Mouse (Mus musculus): ENCODE data around the gene Chaf1b. TPM values are rescaled to one million over a fixed set of nuclear protein-coding genes. Genes with fewer than 3 reads are reported as not detected.

Gene Chaf1b
- polyA plus RNA-seq (2015; fragmentation: Nextera tagmentation; extraction: Ambion mirVana), result 70.3 and 72.1 TPM in 2 replicates

GRCm38 (mm10) chr16:93883423-93884085 lies at the start of gene Chaf1b:
TSS of gene Chaf1b (plus strand) at chr16:93883901.
- H3K27ac ChIP-seq (ENCODE audit: low read length), result 0 out of 2 replicates have a peak within 1 kb of the TSS, but pooled peaks have one; percentile 32
- 0 out of 2 replicates have a peak, but pooled peaks cover under 1% of the 10 kb centered on the region for H3K36me3 ChIP-seq (ENCODE audit: insufficient read depth, low read length)
- ATAC-seq (ENCODE audit: low FRiP score, low TSS enrichment), result peak; percentile 94
- under 1% methylated on average over 52 of the region's 54 CpGs for WGBS
- peak within 1 kb of the TSS; percentile 93 for H3K4me2 ChIP-seq (replicated peaks; ENCODE audit: low read depth, low read length)
- peak within 1 kb of the TSS; percentile 83 for H3K4me3 ChIP-seq (ENCODE audit: low read length)
- H3K27me3 ChIP-seq (ENCODE audit: insufficient read depth, low read length), result no peaks in the 10 kb centered on the region
- peak within 1 kb of the TSS; percentile 75 for H3K9ac ChIP-seq (replicated peaks; ENCODE audit: low read length)
- no peaks in the 10 kb centered on the region for H3K9me3 ChIP-seq (ENCODE audit: low read length)
- H3K4me1 ChIP-seq (ENCODE audit: insufficient read depth, low read length), result peaks cover 16% of the 10 kb centered on the region; the same call in 1 of the 2 replicates

DNA sequence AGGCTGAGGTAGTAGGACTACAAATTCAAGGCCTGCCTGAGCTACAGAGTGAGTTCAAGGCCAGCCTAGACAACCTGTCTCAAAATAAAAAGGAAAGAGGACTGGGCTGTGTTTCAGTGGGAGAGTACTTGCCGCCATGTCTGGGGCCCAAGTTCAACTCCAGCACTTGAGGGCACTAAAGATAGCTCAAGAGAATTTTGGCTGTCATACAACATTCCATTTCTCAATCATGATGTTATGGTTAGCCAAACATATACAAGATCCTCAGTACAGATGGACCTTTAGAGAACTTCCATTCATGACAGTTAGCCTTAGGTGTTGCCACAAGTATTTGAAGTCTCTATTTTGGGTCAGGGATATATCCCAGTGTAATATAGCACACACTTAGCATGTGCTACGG lies 49.6 kb upstream of the Chaf1b start:
- Histone ChIP-seq H3K4me1 (ENCODE audit: insufficient read depth, low read length) (peaks cover 21% of the 10 kb centered on the region), H3K4me2 (replicated peaks; ENCODE audit: low read depth, low read length) (no peak overlapping the region), H3K27me3 (ENCODE audit: insufficient read depth, low read length) (no peaks in the 10 kb centered on the region), H3K9ac (replicated peaks; ENCODE audit: low read length) (no peak overlapping the region), H3K9me3 (ENCODE audit: low read length) (no peaks in the 10 kb centered on the region), H3K27ac (ENCODE audit: low read length) (no peak overlapping the region), H3K4me3 (ENCODE audit: low read length) (no peak overlapping the region), H3K36me3 (ENCODE audit: insufficient read depth, low read length) (no peaks in the 10 kb centered on the region)
- WGBS, result 90% methylated on average over 2 of the region's 2 CpGs
- no peak for ATAC-seq (ENCODE audit: low FRiP score, low TSS enrichment)

- H3K4me3 ChIP-seq (ENCODE audit: low read length), result no peak overlapping the region
- H3K36me3 ChIP-seq (ENCODE audit: insufficient read depth, low read length), result no peaks in the 10 kb centered on the region
- H3K9ac ChIP-seq (replicated peaks; ENCODE audit: low read length), result no peak overlapping the region
- H3K27me3 ChIP-seq (ENCODE audit: insufficient read depth, low read length), result no peaks in the 10 kb centered on the region
- WGBS, result 91% methylated on average over 1 of the region's 1 CpGs
- no peaks in the 10 kb centered on the region for H3K9me3 ChIP-seq (ENCODE audit: low read length)
- no peak for ATAC-seq (ENCODE audit: low FRiP score, low TSS enrichment)
- no peak overlapping the region for H3K4me2 ChIP-seq (replicated peaks; ENCODE audit: low read depth, low read length)
- no peaks in the 10 kb centered on the region for H3K4me1 ChIP-seq (ENCODE audit: insufficient read depth, low read length)
- H3K27ac ChIP-seq (ENCODE audit: low read length), result no peak overlapping the region
These were observed 44.7 kb upstream of the Chaf1b start for GRCm38 (mm10) chr16:93839049-93839448.

- 94% methylated on average over 3 of the region's 3 CpGs for WGBS
These were observed 33.2 kb upstream of the Chaf1b start for GRCm38 (mm10) chr16:93850527-93850926.

GRCm38 (mm10) chr16:93859967-93860366 lies 23.7 kb upstream of the Chaf1b start:
- no peak overlapping the region for H3K4me3 ChIP-seq (ENCODE audit: low read length)
- H3K4me2 ChIP-seq (replicated peaks; ENCODE audit: low read depth, low read length), result no peak overlapping the region
- WGBS, result 93% methylated on average over 4 of the region's 4 CpGs
- H3K4me1 ChIP-seq (ENCODE audit: insufficient read depth, low read length), result no peaks in the 10 kb centered on the region
- peaks cover 61% of the 10 kb centered on the region for H3K36me3 ChIP-seq (ENCODE audit: insufficient read depth, low read length)
- H3K27me3 ChIP-seq (ENCODE audit: insufficient read depth, low read length), result no peaks in the 10 kb centered on the region
- H3K9me3 ChIP-seq (ENCODE audit: low read length), result no peaks in the 10 kb centered on the region
- H3K9ac ChIP-seq (replicated peaks; ENCODE audit: low read length), result no peak overlapping the region
- ATAC-seq (ENCODE audit: low FRiP score, low TSS enrichment), result no peak
- H3K27ac ChIP-seq (ENCODE audit: low read length), result no peak overlapping the region

More at GRCm38 (mm10) chr16:93850527-93850926, 33.2 kb upstream of the Chaf1b start:
- Histone ChIP-seq H3K4me2 (replicated peaks; ENCODE audit: low read depth, low read length) (no peak overlapping the region), H3K9me3 (ENCODE audit: low read length) (no peaks in the 10 kb centered on the region), H3K27me3 (ENCODE audit: insufficient read depth, low read length) (no peaks in the 10 kb centered on the region), H3K36me3 (ENCODE audit: insufficient read depth, low read length) (peaks cover 77% of the 10 kb centered on the region), H3K4me1 (ENCODE audit: insufficient read depth, low read length) (no peaks in the 10 kb centered on the region), H3K27ac (ENCODE audit: low read length) (no peak overlapping the region), H3K4me3 (ENCODE audit: low read length) (no peak overlapping the region), H3K9ac (replicated peaks; ENCODE audit: low read length) (no peak overlapping the region)
- ATAC-seq (ENCODE audit: low FRiP score, low TSS enrichment), result no peak

- Histone ChIP-seq H3K36me3 (ENCODE audit: insufficient read depth, low read length) (peaks cover 62% of the 10 kb centered on the region), H3K9ac (replicated peaks; ENCODE audit: low read length) (no peak overlapping the region), H3K4me3 (ENCODE audit: low read length) (no peak overlapping the region), H3K9me3 (ENCODE audit: low read length) (no peaks in the 10 kb centered on the region), H3K4me2 (replicated peaks; ENCODE audit: low read depth, low read length) (no peak overlapping the region), H3K27ac (ENCODE audit: low read length) (no peak overlapping the region), H3K27me3 (ENCODE audit: insufficient read depth, low read length) (no peaks in the 10 kb centered on the region), H3K4me1 (ENCODE audit: insufficient read depth, low read length) (no peaks in the 10 kb centered on the region)
- ATAC-seq (ENCODE audit: low FRiP score, low TSS enrichment), result no peak
These were observed 23.0 kb upstream of the Chaf1b start for GRCm38 (mm10) chr16:93860686-93861085.

GRCm38 (mm10) chr16:93874841-93875240 lies 8.9 kb upstream of the Chaf1b start:
- Histone ChIP-seq H3K27me3 (ENCODE audit: insufficient read depth, low read length) (no peaks in the 10 kb centered on the region), H3K36me3 (ENCODE audit: insufficient read depth, low read length) (peaks cover 65% of the 10 kb centered on the region), H3K4me1 (ENCODE audit: insufficient read depth, low read length) (no peaks in the 10 kb centered on the region), H3K4me3 (ENCODE audit: low read length) (no peak overlapping the region), H3K9me3 (ENCODE audit: low read length) (no peaks in the 10 kb centered on the region), H3K27ac (ENCODE audit: low read length) (no peak overlapping the region), H3K4me2 (replicated peaks; ENCODE audit: low read depth, low read length) (no peak overlapping the region), H3K9ac (replicated peaks; ENCODE audit: low read length) (no peak overlapping the region)
- no peak for ATAC-seq (ENCODE audit: low FRiP score, low TSS enrichment)
- 87% methylated on average over 13 of the region's 13 CpGs for WGBS

DNA sequence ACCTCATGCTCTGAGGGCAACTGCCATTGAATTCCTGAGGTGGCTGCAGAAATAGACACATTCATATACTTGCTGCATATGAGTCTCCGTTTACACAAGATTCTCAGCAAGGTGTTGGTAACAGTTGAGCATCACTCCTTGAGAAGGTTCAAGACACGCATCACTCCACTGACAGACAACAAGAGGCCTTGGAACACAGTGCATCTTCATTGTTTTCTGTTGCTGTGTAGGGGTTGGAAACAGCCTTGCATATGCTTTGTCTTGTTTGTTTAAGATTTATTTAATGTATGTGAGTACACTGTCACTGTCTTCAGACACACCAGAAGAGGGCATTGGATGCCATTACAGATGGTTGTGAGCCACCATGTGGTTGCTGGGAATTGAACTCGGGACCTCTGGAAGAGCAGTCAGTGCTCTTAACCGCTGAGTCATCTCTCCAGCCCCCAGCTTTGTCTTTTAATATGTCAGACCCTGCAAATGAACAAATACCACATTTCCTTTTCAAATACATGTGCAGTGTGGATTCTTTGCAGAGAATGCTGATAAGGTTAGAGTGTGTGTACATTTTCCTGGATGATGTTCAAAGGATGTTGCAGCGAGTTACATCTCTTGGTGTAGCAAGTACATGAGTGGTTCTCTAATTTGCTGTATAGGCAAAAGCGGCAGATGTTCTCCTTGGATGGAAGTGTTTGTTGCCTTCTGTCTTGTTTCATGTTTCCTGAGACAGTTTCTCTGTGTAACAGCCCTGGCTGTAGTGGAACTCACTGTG lies 5.9 kb upstream of the Chaf1b start:
- no peak overlapping the region for H3K27ac ChIP-seq (ENCODE audit: low read length)
- H3K4me1 ChIP-seq (ENCODE audit: insufficient read depth, low read length), result no peaks in the 10 kb centered on the region
- no peaks in the 10 kb centered on the region for H3K27me3 ChIP-seq (ENCODE audit: insufficient read depth, low read length)
- 90% methylated on average over 6 of the region's 6 CpGs for WGBS
- H3K9ac ChIP-seq (replicated peaks; ENCODE audit: low read length), result no peak overlapping the region
- no peak for ATAC-seq (ENCODE audit: low FRiP score, low TSS enrichment)
- H3K4me2 ChIP-seq (replicated peaks; ENCODE audit: low read depth, low read length), result no peak overlapping the region
- peaks cover 44% of the 10 kb centered on the region for H3K36me3 ChIP-seq (ENCODE audit: insufficient read depth, low read length)
- H3K9me3 ChIP-seq (ENCODE audit: low read length), result no peaks in the 10 kb centered on the region
- no peak overlapping the region for H3K4me3 ChIP-seq (ENCODE audit: low read length)

- H3K4me3 ChIP-seq (ENCODE audit: low read length), result peak overlapping the region; percentile 83
- peak overlapping the region; percentile 75 for H3K9ac ChIP-seq (replicated peaks; ENCODE audit: low read length)
- no peaks in the 10 kb centered on the region for H3K27me3 ChIP-seq (ENCODE audit: insufficient read depth, low read length)
- H3K27ac ChIP-seq (ENCODE audit: low read length), result 0 out of 2 replicates have a peak overlapping the region, but pooled peaks have one; percentile 32
- ATAC-seq (ENCODE audit: low FRiP score, low TSS enrichment), result peak; percentile 28
- H3K36me3 ChIP-seq (ENCODE audit: insufficient read depth, low read length), result peaks cover 7% of the 10 kb centered on the region
- WGBS, result under 1% methylated on average over 42 of the region's 43 CpGs
- H3K4me1 ChIP-seq (ENCODE audit: insufficient read depth, low read length), result peaks cover 16% of the 10 kb centered on the region; the same call in 1 of the 2 replicates
- H3K4me2 ChIP-seq (replicated peaks; ENCODE audit: low read depth, low read length), result peak overlapping the region; percentile 93
- no peaks in the 10 kb centered on the region for H3K9me3 ChIP-seq (ENCODE audit: low read length)
These were observed 503 bp downstream of the Chaf1b start for GRCm38 (mm10) chr16:93884086-93884721.
